Mouse (Mus musculus) MEL (cell line): ENCODE measurements at regions not wholly inside any gene's neighbourhood (a gene's known extent, or its start where the extent isn't known, plus 50 kb on each side); places are given as distances from the start of the nearest gene placed in this dataset.

Source experiments
- POLR2A ChIP-seq, 2 experiments: IDR thresholded peaks; 2 replicates each; pipeline ENCODE4 v1.6.1; 2011 to 2012; ENCODE audit warnings: low read length in 2 of 2, mild to moderate bottlenecking in 2 of 2, control low read depth in 1 of 2, improper control_type of control experiment in 1 of 2, low read depth in 1 of 2, moderate library complexity in 1 of 2; ENCODE audit not compliant: control insufficient read depth in 1 of 2, insufficient read depth in 1 of 2, poor library complexity in 1 of 2
- SIN3A ChIP-seq: IDR thresholded peaks from 2 replicates; pipeline ENCODE4 v1.6.1; 2012; ENCODE audit warnings: low read length, improper control_type of control experiment, inconsistent platforms
- TAL1 ChIP-seq: IDR thresholded peaks from 2 replicates; pipeline ENCODE4 v1.6.1; 2012; ENCODE audit warnings: mild to moderate bottlenecking, inconsistent platforms, low read length, moderate library complexity, mixed read lengths
- ZNF384 ChIP-seq: IDR thresholded peaks from 2 replicates; pipeline ENCODE4 v1.6.1; 2012; ENCODE audit warnings: low read depth, mild to moderate bottlenecking, inconsistent platforms, low read length, improper control_type of control experiment

DNA sequence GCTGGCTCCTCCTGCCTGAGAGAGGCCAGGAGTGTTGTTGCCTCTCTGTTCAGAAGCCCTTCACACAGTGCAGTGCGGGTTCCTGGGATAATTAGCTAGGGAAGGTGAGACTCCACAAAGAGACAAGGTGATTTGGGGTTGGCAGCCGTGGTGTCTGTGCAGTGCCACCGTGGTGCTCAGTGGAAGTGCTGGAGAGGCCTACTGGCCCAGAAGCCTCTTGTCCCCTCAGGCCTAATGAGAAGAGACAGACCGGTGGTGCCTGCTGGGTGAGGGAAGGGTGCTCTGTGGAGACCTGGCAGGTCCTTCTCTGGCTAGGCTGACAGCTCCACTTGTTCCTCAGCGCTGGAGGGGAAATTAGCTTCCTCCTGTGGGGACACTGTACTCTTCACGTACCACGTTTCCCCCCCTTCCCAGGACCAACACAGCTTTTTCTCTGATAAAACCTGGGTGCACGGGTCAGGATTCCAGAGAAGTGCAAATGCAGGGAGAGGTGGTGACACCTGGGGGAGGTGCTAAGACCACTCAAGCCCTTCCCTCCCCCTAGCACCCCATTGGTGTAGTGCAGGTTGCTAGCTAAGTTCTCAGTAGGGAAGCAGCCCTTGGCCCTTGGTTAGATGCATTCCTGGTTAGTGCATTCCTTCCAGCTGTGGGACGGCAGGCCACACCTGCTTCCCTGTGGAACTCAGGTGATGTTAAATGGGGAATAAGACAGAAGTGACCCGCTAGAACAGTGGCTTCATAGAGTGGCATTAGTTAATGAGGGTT lies 129.2 kb upstream of the Gjb5 start:
- TF ChIP-seq POLR2A (IDR thresholded peaks at IDR 0.05; ENCODE audit: control insufficient read depth in 1 of 2, insufficient read depth in 1 of 2, low read depth in 1 of 2, low read length in 2 of 2, poor library complexity in 1 of 2) (no peak), TAL1 (no peak), SIN3A (no peak), ZNF384 (no peak)
